Mouse (Mus musculus) midbrain, embryonic 11.5 days (tissue): ENCODE measurements around the gene Fbxl18. TPM values are rescaled to one million over a fixed set of nuclear protein-coding genes. Genes with fewer than 3 reads are reported as not detected.
"Not testable (repeated sequence)": the region's sequence is repeated elsewhere in the genome, so short reads cannot be mapped to it uniquely, and the experiment has no call there.

Source experiments
- ATAC-seq: fragments of 200-750 bp; cut with Nextera tagmentation; 2 replicates; pipeline ENCODE4 v1.8.0; 2017; ENCODE audit warnings: moderate TSS enrichment, moderate library complexity; ENCODE audit not compliant: low FRiP score
- DNase-seq: peaks from one replicate; pipeline ENCODE4 v3.0.0; 2015; ENCODE audit warnings: low spot score; ENCODE audit errors: missing footprints
- H3K27ac ChIP-seq: fragments of 300-500 bp; sonication (generic); 2 replicates; pipeline ENCODE4 v1.5.1; 2014; ENCODE audit warnings: low read depth, low read length
- H3K27me3 ChIP-seq: fragments of 300-500 bp; sonication (generic); 2 replicates; pipeline ENCODE4 v1.6.1; 2014; ENCODE audit warnings: mild to moderate bottlenecking, low read length, moderate library complexity, mixed read lengths; ENCODE audit not compliant: control insufficient read depth, insufficient read depth
- H3K36me3 ChIP-seq: fragments of 300-500 bp; sonication (generic); 2 replicates; pipeline ENCODE4 v1.6.1; 2014; ENCODE audit warnings: mild to moderate bottlenecking, low read length, moderate library complexity, mixed read lengths; ENCODE audit not compliant: control insufficient read depth, insufficient read depth
- H3K4me1 ChIP-seq: fragments of 300-500 bp; sonication (generic); 2 replicates; pipeline ENCODE4 v1.6.1; 2014; ENCODE audit warnings: low read length; ENCODE audit not compliant: control insufficient read depth, insufficient read depth
- H3K4me2 ChIP-seq: fragments of 300-500 bp; sonication (generic); 2 replicates; pipeline ENCODE4 v1.6.1; 2014; ENCODE audit warnings: mild to moderate bottlenecking, moderate library complexity
- H3K4me3 ChIP-seq: fragments of 300-500 bp; sonication (generic); 2 replicates; pipeline ENCODE4 v1.5.1; 2014; ENCODE audit warnings: low read depth, low read length
- H3K9ac ChIP-seq: fragments of 300-500 bp; sonication (generic); 2 replicates; pipeline ENCODE4 v1.6.1; 2014; ENCODE audit warnings: low read length
- H3K9me3 ChIP-seq: fragments of 300-500 bp; sonication (generic); 2 replicates; pipeline ENCODE4 v1.6.1; 2016; ENCODE audit warnings: low read length; ENCODE audit not compliant: control insufficient read depth
- WGBS: fragments of 180-500 bp; shearing (Covaris S2); extraction: QIAGEN DNeasy Blood & Tissue Kit; methylation state at CpG from one replicate; pipeline ENCODE4 v1.1.7; 2014; 5-methylcytosine and 5-hydroxymethylcytosine counted together
- polyA plus RNA-seq: library from polyadenylated mRNA; unstranded; fragments of >200 nt; fragmentation: Nextera tagmentation; extraction: Ambion mirVana; gene quantifications from 2 replicates; pipeline ENCODE4 v1.2.1, GENCODE M21; 2014

Gene Fbxl18
- polyA plus RNA-seq, 1 experiment from 2014 or later, result 11.8 TPM

DNA sequence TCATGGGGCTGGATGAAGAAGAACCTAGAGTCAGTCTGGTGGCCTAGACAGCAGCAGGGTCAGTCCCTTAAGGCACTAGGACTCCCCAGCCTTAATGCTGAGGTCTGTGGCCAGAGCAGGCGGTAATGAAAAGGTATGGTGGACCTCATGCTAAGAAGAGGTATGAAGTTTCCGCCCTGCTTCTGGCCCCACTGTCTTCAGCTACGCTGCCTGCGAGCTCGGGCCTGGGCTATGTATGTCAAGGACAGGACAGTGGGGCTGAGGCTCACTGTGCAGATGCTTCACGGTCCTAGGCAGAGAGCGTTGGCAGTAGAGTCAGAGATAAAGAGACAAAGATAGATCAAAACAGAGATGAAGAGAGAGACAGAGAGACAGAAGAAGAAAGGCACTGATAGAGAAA, 46.3 kb downstream of the Fbxl18 start:
- H3K27ac ChIP-seq, result no peak overlapping the region
- no peaks in the 10 kb centered on the region for H3K9me3 ChIP-seq
- H3K4me2 ChIP-seq, result no peak overlapping the region
- WGBS, result 92% methylated on average over 7 of the region's 7 CpGs
- H3K4me3 ChIP-seq, result no peak overlapping the region
- ATAC-seq (no peak), DNase-seq (no peak)
- H3K4me1 ChIP-seq, result no peaks in the 10 kb centered on the region
- no peak overlapping the region for H3K9ac ChIP-seq
- no peaks in the 10 kb centered on the region for H3K36me3 ChIP-seq
- H3K27me3 ChIP-seq, result no peaks in the 10 kb centered on the region

DNA sequence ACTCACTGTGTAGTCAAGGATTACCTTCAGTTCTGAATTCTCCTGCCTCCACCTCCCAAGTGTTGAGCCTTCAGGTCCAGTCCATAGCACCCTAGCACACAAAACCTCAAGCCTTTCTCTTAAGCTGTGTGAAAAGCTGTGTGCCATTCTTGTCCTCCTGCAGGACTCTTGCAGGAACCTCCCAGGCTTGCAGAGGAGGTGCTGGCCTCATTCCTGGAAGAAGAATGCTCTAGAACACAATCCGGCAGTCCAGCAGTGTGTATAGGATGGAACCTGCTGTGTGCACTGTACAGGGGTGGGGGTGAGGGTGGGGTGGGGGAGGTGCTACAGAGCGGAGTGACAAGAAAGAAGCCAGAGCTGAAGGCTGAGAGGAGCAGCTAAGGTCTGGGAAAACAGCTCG, 47.1 kb downstream of the Fbxl18 start:
- no peak overlapping the region for H3K9ac ChIP-seq
- H3K4me2 ChIP-seq, result no peak overlapping the region
- H3K4me1 ChIP-seq, result no peaks in the 10 kb centered on the region
- no peak overlapping the region for H3K27ac ChIP-seq
- H3K36me3 ChIP-seq, result no peaks in the 10 kb centered on the region
- H3K4me3 ChIP-seq, result no peak overlapping the region
- 81% methylated on average over 3 of the region's 3 CpGs for WGBS
- DNase-seq (no peak), ATAC-seq (no peak)
- no peaks in the 10 kb centered on the region for H3K27me3 ChIP-seq
- no peaks in the 10 kb centered on the region for H3K9me3 ChIP-seq

DNA sequence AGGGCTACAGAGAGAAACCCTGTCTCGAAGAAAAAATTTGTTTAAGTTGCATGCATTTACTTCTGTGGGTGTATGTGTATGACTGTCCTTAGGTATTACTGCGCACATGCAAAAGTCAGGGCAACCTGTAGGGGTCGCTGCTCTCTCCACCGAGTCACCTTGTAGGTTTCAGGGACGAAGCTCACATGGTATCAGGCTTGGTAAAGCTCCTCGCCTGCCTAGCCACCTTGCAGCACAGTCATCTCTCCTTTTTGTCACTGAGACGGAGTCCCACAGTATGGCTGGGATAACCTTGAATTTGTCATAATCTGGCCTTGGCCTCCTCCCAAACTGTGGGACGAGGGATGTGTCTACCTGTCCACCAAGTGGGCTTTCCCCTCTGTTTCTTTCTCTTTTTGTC, 50.8 kb downstream of the Fbxl18 start:
- WGBS, result 59% methylated on average over 8 of the region's 8 CpGs
- no peaks in the 10 kb centered on the region for H3K9me3 ChIP-seq
- H3K4me1 ChIP-seq, result no peaks in the 10 kb centered on the region
- H3K36me3 ChIP-seq, result no peaks in the 10 kb centered on the region
- H3K9ac ChIP-seq, result no peak overlapping the region
- no peak overlapping the region for H3K4me3 ChIP-seq
- H3K27ac ChIP-seq, result no peak overlapping the region
- no peak for DNase-seq
- no peak overlapping the region for H3K4me2 ChIP-seq
- no peaks in the 10 kb centered on the region for H3K27me3 ChIP-seq
- ATAC-seq, result no peak

DNA sequence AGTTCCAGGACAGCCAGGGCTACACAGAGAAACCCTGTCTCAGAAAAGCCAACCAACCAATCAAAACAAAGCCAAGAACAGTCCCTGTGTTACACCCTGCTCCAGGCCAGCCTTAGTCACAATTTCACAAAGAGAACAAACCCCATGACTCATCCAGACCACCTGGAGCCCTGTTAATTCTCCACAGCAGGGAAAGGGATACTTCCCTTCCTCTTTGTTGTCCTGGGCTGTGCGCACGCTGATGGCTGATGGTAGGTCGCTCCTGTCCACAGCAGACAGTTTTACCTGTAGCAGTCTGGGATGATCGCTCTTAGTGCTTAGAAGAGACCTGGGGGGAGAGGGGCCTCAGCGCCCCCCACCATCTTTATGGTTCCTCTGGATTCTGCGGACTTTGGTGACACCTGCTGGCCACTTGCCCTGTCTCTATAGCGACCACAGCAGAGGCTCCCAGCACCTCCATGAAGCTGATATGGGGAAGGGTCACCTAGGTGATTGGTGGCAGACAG, 53.0 kb downstream of the Fbxl18 start:
- Histone ChIP-seq H3K9me3 (no peaks in the 10 kb centered on the region), H3K4me2 (no peak overlapping the region), H3K4me3 (no peak overlapping the region), H3K27me3 (no peaks in the 10 kb centered on the region), H3K9ac (no peak overlapping the region), H3K36me3 (no peaks in the 10 kb centered on the region), H3K27ac (no peak overlapping the region), H3K4me1 (no peaks in the 10 kb centered on the region)
- ATAC-seq (peak; percentile 69), DNase-seq (no peak)
- 13% methylated on average over 7 of the region's 7 CpGs for WGBS

DNA sequence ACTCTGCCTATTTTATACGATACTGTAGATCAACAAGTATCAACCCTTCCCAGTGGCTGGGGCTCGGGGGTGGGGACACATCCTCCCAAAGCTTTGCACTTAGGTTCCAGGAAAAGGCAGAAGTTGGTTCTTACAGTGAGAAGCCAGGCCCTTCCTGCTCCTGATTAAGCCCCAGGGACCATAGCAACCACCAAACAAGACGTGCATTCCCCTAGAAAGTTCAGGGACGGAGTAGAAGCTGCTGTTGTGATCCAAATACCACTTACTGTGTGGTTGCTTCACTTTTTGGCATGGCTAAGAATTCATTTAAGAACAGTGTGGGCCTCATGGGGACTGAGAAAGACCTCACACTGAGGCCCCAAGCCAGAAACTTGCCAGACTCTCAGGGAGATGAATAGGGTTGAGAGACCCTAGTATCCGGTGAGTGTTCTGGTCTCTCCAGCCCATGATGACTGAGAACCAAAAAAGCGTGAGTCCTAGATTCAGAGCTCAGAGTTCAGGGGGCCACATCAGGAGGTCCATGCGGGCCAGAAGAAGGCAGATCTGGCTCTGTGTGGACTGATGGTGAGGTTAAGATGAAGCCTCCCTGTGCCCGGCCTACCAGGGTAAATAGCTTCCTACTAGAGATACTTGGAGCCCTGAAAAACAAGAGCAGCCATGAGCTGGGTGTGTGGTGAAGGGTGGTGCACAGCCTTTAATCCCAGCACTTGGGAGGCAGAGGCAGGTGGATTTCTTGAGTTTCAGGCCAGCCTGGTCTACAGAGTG, 53.7 kb downstream of the Fbxl18 start:
- 83% methylated on average over 8 of the region's 8 CpGs for WGBS
- Histone ChIP-seq H3K9ac (no peak overlapping the region), H3K27me3 (no peaks in the 10 kb centered on the region), H3K4me1 (no peaks in the 10 kb centered on the region), H3K36me3 (no peaks in the 10 kb centered on the region), H3K4me2 (no peak overlapping the region), H3K9me3 (no peaks in the 10 kb centered on the region), H3K4me3 (no peak overlapping the region), H3K27ac (no peak overlapping the region)
- DNase-seq, result no peak
- peak; percentile 38; the same call in 1 of the 2 replicates for ATAC-seq

DNA sequence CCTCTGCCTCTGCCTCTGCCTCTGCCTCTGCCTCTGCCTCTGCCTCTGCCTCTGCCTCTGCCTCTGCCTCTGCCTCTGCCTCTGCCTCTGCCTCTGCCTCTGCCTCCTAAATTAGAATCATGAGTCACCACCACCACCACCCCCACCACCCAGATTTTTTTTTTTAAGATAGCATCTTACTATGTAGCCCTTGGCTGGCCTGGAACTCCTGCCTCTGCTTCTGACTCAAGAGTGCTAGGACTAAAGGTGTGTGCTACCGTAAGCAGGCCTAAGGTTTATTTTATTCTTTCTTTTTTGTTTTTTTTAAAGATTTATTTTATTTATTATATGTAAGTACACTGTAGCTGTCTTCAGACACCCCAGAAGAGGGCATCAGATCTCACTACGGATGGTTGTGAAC, 57.8 kb downstream of the Fbxl18 start:
- not testable (repeated sequence) for H3K36me3 ChIP-seq, H3K4me1 ChIP-seq, DNase-seq, H3K4me3 ChIP-seq, ATAC-seq, H3K27ac ChIP-seq, H3K4me2 ChIP-seq, H3K9me3 ChIP-seq, H3K27me3 ChIP-seq, H3K9ac ChIP-seq
- 89% methylated on average over 2 of the region's 2 CpGs for WGBS

DNA sequence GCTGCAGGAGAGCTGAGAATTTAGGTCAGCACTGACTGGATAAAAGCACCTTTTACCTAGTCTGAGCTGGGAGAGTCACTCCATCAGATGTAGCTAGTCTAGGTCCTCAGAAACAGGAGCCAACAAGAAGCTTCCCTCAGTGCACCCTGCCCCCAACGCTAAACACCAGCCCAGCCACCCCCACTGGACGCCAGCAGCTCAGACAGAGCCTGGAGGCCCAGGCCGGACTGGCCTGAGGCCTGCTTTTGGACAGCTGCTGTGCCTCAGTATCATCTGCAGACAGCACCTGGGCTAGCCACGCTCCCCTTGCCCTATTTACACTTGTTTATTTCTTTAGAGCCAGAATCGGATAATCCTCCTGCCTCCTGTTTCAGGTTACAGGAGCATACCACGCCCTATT, 58.3 kb downstream of the Fbxl18 start:
- Histone ChIP-seq H3K4me1 (no peaks in the 10 kb centered on the region), H3K4me2 (no peak overlapping the region), H3K4me3 (no peak overlapping the region), H3K9ac (no peak overlapping the region), H3K36me3 (no peaks in the 10 kb centered on the region), H3K9me3 (no peaks in the 10 kb centered on the region), H3K27ac (no peak overlapping the region), H3K27me3 (no peaks in the 10 kb centered on the region)
- 68% methylated on average over 6 of the region's 6 CpGs for WGBS
- DNase-seq (peak; percentile 57), ATAC-seq (no peak)

DNA sequence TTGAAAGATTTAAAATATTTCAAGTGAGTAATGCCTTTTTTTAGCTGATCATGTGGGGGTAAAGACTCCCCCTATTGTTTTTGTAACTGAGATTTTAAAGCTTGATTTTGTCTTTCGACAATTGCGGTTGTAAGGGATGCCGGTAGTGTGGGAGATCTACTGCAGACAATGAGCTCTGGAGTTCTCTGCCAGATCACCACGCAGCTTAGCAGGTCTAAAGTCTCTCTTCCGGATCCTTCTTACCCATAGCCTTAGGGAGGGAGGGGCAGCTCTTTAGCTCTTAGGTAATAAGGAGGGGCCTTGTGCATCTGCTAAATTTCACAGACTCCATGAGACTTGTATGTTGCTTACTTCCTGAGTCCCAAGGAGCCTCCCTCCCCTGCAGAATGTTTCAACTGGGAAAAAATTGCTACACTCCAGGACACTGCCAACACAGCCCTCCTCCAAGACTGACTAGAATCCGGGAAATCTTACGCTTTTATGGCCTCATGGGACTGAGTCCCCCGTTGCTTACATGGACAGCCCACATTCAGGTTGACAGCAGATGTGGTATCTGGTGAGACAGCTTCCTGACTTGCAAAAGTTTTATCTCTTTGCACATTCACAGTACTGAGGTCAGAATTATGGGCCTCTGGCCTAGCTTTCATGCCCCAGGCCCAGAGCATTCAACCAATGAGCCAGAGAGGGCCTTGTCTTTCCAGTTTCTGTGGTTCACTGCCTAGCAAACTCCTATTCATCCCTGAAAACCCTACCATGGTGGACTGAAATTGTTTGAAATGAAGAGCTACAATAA, 61.4 kb downstream of the Fbxl18 start:
- 79% methylated on average over 8 of the region's 8 CpGs for WGBS

DNA sequence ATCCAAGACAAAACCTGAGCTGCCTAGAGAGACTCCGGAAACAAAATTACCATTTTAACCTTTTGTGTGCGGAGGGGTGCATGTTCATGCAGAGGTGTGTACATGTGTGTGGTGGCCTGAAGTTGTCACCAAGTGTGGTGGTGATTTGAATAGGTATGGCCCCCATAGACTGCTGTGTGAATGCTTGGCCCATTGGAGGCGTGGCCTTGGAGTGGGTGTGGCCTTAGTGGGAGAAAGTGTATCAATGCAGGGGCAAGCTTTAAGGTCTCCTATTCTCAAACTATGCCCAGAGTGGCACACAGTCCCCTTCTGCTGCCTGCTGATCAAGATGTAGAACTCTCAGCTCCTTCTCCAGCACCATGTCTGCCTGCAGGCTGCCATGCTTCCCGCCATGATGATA, 69.1 kb downstream of the Fbxl18 start:
- no peak for ATAC-seq

More for the DNA sequence above, 61.4 kb downstream of the Fbxl18 start:
- no peaks in the 10 kb centered on the region for H3K9me3 ChIP-seq
- no peak for ATAC-seq
- no peaks in the 10 kb centered on the region for H3K36me3 ChIP-seq
- H3K9ac ChIP-seq, result no peak overlapping the region
- no peaks in the 10 kb centered on the region for H3K4me1 ChIP-seq
- H3K4me3 ChIP-seq, result no peak overlapping the region
- H3K4me2 ChIP-seq, result no peak overlapping the region
- H3K27me3 ChIP-seq, result no peaks in the 10 kb centered on the region
- DNase-seq, result no peak
- no peak overlapping the region for H3K27ac ChIP-seq

More for the DNA sequence above, 69.1 kb downstream of the Fbxl18 start:
- no peak overlapping the region for H3K9ac ChIP-seq
- WGBS, result 79% methylated on average over 4 of the region's 4 CpGs
- peaks cover 5% of the 10 kb centered on the region; the same call in 1 of the 2 replicates for H3K27me3 ChIP-seq
- no peaks in the 10 kb centered on the region for H3K36me3 ChIP-seq
- peaks cover 35% of the 10 kb centered on the region for H3K4me1 ChIP-seq
- no peak overlapping the region for H3K27ac ChIP-seq
- H3K4me2 ChIP-seq, result no peak overlapping the region
- H3K9me3 ChIP-seq, result no peaks in the 10 kb centered on the region
- H3K4me3 ChIP-seq, result no peak overlapping the region
- DNase-seq, result peak; percentile 85
